Mouse (Mus musculus): ENCODE results near the gene Ly86. TPM values are rescaled to one million over a fixed set of nuclear protein-coding genes. Genes with fewer than 3 reads are reported as not detected.
A peak's percentile ranks its signal among the peaks of the same experiment; 100 is the strongest.

Gene Ly86
- polyA plus RNA-seq, 1 experiment, result 24.3 TPM

DNA sequence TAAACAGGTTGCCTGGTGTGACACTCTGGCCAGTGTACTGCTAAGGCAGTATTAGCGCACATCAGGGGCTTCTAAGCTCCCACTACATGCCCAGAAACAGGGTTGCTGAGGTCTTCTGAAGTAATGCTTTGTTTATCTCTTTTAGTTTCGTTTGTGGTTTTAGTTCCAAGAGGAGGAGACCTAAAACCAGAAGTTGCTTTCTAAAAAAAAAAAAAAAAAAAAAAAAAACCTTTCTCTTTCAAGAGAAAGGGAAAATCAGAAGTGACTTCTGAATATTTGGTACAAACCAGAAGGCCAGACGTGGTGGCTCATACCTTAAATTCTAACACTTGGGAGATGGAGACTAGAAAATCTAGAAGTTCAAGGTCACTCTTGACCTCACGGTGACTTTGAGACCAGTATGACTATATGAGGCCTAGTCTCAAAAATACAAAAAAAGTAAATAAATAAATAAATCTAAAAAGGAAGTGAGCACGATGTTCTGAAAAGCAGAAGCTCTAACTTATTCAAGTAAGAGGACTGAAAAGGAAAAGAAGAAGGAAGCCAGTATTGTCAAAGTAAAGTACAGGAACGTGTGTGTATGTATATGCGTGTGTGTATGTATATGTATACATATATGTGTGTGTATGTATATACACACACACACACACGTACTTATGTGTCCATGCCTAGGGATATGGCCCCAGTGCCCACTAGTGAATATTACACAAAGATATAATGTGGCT lies 3.0 kb downstream of the Ly86 start:
- Histone ChIP-seq H3K4me1 (ENCODE audit: control insufficient read depth, insufficient read depth, low read length) (no peaks in the 10 kb centered on the region), H3K4me3 (ENCODE audit: insufficient read depth, low read length) (no peak overlapping the region), H3K27ac (ENCODE audit: insufficient read depth, low read length) (no peak overlapping the region)
- TF ChIP-seq CTCF (IDR thresholded peaks at IDR 0.05; ENCODE audit: extremely low read depth, insufficient read depth, low read length) (no peak), POLR2A (IDR thresholded peaks at IDR 0.05; ENCODE audit: extremely low read depth, insufficient read depth, low read length) (no peak)

DNA sequence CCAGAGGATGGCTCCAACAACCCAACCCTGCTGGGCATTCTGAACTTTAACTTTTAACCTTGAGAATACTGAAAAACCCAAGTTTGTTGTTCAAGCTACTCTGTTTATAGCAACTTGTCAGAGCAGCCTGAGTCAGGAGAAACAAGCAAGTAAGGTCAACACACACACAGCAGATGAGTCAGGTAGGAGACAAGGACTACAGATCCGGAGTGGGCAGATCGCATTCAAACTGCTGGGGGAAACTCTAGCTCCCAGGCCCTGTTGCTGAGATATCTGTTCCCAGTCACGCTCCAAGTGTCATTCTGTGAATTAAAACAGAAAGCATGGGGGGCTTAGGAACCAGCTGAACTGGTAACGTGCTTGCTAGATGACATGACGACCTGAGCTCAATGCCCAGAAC lies 4.0 kb downstream of the Ly86 start:
- no peaks in the 10 kb centered on the region for H3K4me1 ChIP-seq (ENCODE audit: control insufficient read depth, insufficient read depth, low read length)
- TF ChIP-seq CTCF (IDR thresholded peaks at IDR 0.05; ENCODE audit: extremely low read depth, insufficient read depth, low read length), result no peak
- no peak for TF ChIP-seq POLR2A (IDR thresholded peaks at IDR 0.05; ENCODE audit: extremely low read depth, insufficient read depth, low read length)
- H3K27ac ChIP-seq (ENCODE audit: insufficient read depth, low read length), result no peak overlapping the region
- H3K4me3 ChIP-seq (ENCODE audit: insufficient read depth, low read length), result no peak overlapping the region

DNA sequence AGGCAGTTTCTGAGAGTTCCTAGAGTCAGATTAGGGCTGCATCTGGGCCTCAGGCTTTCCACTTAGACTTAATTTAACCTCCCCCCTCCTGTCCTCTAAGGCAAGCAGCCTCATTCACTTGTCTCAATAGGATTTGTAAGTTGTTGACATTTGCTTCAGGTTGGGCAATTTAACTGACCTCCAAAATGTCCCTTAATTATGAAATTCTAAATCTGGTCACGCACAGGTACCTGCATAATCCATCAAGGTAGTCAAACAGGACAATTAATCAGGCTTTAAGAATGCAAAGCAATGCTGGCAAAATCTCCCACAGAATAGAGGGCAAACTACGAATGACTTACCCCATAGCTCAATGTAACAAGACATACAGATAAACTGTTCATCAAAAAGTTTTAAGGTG lies 8.0 kb downstream of the Ly86 start:
- Histone ChIP-seq H3K4me3 (ENCODE audit: insufficient read depth, low read length) (no peak overlapping the region), H3K4me1 (ENCODE audit: control insufficient read depth, insufficient read depth, low read length) (peaks cover 3% of the 10 kb centered on the region; the same call in 1 of the 2 replicates), H3K27ac (ENCODE audit: insufficient read depth, low read length) (no peak overlapping the region)
- TF ChIP-seq CTCF (IDR thresholded peaks at IDR 0.05; ENCODE audit: extremely low read depth, insufficient read depth, low read length) (no peak), POLR2A (IDR thresholded peaks at IDR 0.05; ENCODE audit: extremely low read depth, insufficient read depth, low read length) (no peak)

- no peak for TF ChIP-seq CTCF (IDR thresholded peaks at IDR 0.05; ENCODE audit: extremely low read depth, insufficient read depth, low read length)
- no peak for TF ChIP-seq POLR2A (IDR thresholded peaks at IDR 0.05; ENCODE audit: extremely low read depth, insufficient read depth, low read length)
- Histone ChIP-seq H3K4me1 (ENCODE audit: control insufficient read depth, insufficient read depth, low read length) (peaks cover 3% of the 10 kb centered on the region; the same call in 1 of the 2 replicates), H3K27ac (ENCODE audit: insufficient read depth, low read length) (no peak overlapping the region)
These were observed 8.9 kb downstream of the Ly86 start for GRCm38 (mm10) chr13:37353868-37354267.

GRCm38 (mm10) chr13:37354432-37354831 lies 9.4 kb downstream of the Ly86 start:
- peaks cover 3% of the 10 kb centered on the region; the same call in 1 of the 2 replicates for H3K4me1 ChIP-seq (ENCODE audit: control insufficient read depth, insufficient read depth, low read length)
- H3K27ac ChIP-seq (ENCODE audit: insufficient read depth, low read length), result no peak overlapping the region
- no peak for TF ChIP-seq CTCF (IDR thresholded peaks at IDR 0.05; ENCODE audit: extremely low read depth, insufficient read depth, low read length)
- no peak for TF ChIP-seq POLR2A (IDR thresholded peaks at IDR 0.05; ENCODE audit: extremely low read depth, insufficient read depth, low read length)
- no peak overlapping the region for H3K4me3 ChIP-seq (ENCODE audit: insufficient read depth, low read length)

More at GRCm38 (mm10) chr13:37353868-37354267, 8.9 kb downstream of the Ly86 start:
- H3K4me3 ChIP-seq (ENCODE audit: insufficient read depth, low read length), result no peak overlapping the region

- no peak for TF ChIP-seq POLR2A (IDR thresholded peaks at IDR 0.05; ENCODE audit: extremely low read depth, insufficient read depth, low read length)
- TF ChIP-seq CTCF (IDR thresholded peaks at IDR 0.05; ENCODE audit: extremely low read depth, insufficient read depth, low read length), result no peak
- H3K27ac ChIP-seq (ENCODE audit: insufficient read depth, low read length), result peak overlapping the region; percentile 65
- peaks cover 3% of the 10 kb centered on the region; the same call in 1 of the 2 replicates for H3K4me1 ChIP-seq (ENCODE audit: control insufficient read depth, insufficient read depth, low read length)
- H3K4me3 ChIP-seq (ENCODE audit: insufficient read depth, low read length), result no peak overlapping the region
These were observed 10.8 kb downstream of the Ly86 start for GRCm38 (mm10) chr13:37355642-37356331.

- TF ChIP-seq CTCF (IDR thresholded peaks at IDR 0.05; ENCODE audit: extremely low read depth, insufficient read depth, low read length) (no peak), POLR2A (IDR thresholded peaks at IDR 0.05; ENCODE audit: extremely low read depth, insufficient read depth, low read length) (no peak)
- Histone ChIP-seq H3K4me1 (ENCODE audit: control insufficient read depth, insufficient read depth, low read length) (peaks cover 3% of the 10 kb centered on the region; the same call in 1 of the 2 replicates), H3K4me3 (ENCODE audit: insufficient read depth, low read length) (no peak overlapping the region), H3K27ac (ENCODE audit: insufficient read depth, low read length) (peak overlapping the region; percentile 15)
These were observed 11.5 kb downstream of the Ly86 start for GRCm38 (mm10) chr13:37356549-37356948.

- Histone ChIP-seq H3K4me1 (ENCODE audit: control insufficient read depth, insufficient read depth, low read length) (peaks cover 3% of the 10 kb centered on the region; the same call in 1 of the 2 replicates), H3K27ac (ENCODE audit: insufficient read depth, low read length) (no peak overlapping the region)
- TF ChIP-seq POLR2A (IDR thresholded peaks at IDR 0.05; ENCODE audit: extremely low read depth, insufficient read depth, low read length), result no peak
- TF ChIP-seq CTCF (IDR thresholded peaks at IDR 0.05; ENCODE audit: extremely low read depth, insufficient read depth, low read length), result no peak
These were observed 13.1 kb downstream of the Ly86 start for GRCm38 (mm10) chr13:37358112-37358511.

DNA sequence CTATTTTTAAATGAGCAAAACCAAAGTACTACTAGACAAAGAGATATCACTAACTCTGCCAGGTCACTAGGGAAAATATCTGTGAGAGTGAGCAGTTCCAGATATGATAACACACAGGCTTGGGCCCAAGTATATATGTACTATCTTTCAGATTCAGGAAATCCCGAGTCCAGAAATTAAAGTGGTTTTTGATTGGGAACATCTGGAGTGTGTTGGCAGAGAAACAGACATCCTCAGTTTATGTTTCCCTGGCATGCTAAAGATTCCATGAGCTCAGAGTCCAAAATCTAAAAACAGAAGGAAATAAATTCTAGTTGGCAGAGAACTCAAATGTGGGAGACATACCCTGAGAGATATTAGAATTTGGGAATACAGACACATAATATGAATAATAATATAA lies 16.2 kb downstream of the Ly86 start:
- H3K4me1 ChIP-seq (ENCODE audit: control insufficient read depth, insufficient read depth, low read length), result no peaks in the 10 kb centered on the region; the same call in 1 of the 2 replicates
- no peak overlapping the region for H3K27ac ChIP-seq (ENCODE audit: insufficient read depth, low read length)
- TF ChIP-seq CTCF (IDR thresholded peaks at IDR 0.05; ENCODE audit: extremely low read depth, insufficient read depth, low read length) (no peak), POLR2A (IDR thresholded peaks at IDR 0.05; ENCODE audit: extremely low read depth, insufficient read depth, low read length) (no peak)
- no peak overlapping the region for H3K4me3 ChIP-seq (ENCODE audit: insufficient read depth, low read length)

More at GRCm38 (mm10) chr13:37358112-37358511, 13.1 kb downstream of the Ly86 start:
- no peak overlapping the region for H3K4me3 ChIP-seq (ENCODE audit: insufficient read depth, low read length)
